Mouse (Mus musculus) heart, postnatal 14 days (tissue): ENCODE results near the gene Chac1. TPM values are rescaled to one million over a fixed set of nuclear protein-coding genes. Genes with fewer than 3 reads are reported as not detected.
A peak's percentile ranks its signal among the peaks of the same experiment; 100 is the strongest.

Source experiments
- DNase-seq, 2 experiments: peaks; one replicate each; pipeline ENCODE4 v3.0.0; 2021 to 2022
- intact Hi-C: fragments of 180-260 bp; cut with DNase I; formaldehyde crosslinking; loops from one replicate; pipeline ENCODE4 v1.15.1; 2025
- total RNA-seq, 2 experiments: library from RNA; stranded (reverse); gene quantifications; 2 replicates each; pipeline ENCODE4 v1.2.3; 2021

The Chac1 gene
- total RNA-seq, 2 experiments from 2014 or later = 12.8 to 13.0 TPM

DNA sequence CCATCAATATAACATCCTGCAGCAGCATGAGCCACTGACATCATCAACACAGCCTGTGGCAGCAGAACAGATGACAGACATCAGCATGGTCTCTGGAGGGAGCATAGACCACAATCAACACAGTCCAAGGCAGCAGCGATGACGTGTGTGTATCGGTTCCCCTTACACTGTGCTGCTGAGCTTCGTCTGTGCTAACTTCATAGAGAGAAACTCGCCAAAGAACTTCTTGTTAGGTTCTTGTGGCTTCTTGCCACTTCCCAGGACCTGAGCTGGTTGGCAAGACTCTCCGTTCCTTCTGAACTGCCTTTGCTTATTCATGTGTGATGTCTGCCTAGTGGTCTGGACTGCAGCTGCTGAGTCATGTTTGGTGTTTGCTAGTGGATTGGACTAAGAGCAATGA, 7.2 kb downstream of the Chac1 start:
- intact Hi-C loops = no loop called here
- DNase-seq = no peak

DNA sequence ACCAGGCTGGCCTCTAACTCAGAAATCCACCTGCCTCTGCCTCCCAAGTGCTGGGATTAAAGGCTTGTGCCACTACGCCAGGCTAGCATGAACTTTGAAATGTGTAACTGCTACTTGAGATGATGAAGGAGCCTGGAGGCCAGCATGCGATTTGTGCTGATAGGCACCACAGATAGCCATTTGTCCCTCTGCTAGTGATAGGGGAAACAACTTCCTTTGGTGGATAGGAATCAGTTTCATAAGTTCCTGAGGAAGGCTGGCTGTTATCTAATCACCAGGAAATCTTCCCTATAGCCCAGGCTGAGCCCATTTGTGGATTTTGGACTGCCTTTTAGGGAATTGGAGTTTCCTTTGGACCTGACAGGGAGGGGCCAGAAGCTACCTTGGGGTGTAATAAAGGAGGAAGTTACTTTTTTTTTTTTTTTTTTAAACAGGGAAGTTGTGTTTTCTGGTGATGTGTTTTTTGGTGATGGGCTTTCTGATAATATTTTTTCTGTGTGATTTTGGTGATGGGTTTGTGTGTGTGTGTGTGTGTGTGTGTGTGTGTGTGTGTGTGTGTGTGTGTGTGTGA, 8.8 kb downstream of the Chac1 start:
- intact Hi-C loops = no loop called here
- DNase-seq = no peak

DNA sequence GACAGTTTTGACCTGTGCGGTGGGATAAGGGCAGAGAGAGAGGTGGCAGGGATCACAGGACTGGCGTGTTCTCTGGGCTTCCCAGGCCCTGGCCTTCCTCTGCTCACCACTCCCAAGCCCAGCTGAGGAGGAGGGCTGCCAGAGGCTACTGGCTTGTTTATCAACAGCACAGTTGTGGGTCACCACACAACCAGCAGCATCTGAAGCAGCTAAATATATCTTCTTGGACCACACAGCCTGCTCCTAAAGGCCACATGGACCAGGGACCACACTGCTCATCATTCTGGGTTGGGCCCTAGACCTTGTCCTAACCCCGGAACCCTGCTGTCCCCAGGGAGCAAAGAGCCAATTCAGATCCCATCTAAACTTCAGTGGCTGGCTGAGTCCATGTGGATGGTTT, 13.9 kb downstream of the Chac1 start:
- intact Hi-C loops = no loop called here
- DNase-seq = peak in 1 of 2 experiments; percentile 10

DNA sequence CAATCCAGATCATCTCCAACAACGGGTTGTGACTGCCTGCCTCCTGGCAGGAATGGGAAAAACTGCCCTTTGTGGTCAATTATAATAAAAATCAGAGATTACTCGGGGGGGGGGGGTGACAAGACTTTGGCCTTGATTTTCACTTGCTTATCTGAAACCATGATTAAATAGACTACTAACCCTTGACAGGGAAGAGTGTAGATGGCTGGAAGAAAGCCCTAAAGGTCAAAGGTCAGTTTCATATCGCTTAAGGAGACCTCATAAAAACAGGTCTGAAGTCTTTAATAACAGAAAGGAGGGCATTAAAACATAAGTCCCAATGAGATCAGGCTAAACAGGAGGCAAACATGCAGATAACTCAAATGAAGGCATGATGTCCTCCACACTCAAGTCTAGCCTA, 16.3 kb downstream of the Chac1 start:
- no peak for DNase-seq
- intact Hi-C loops = no loop called here

DNA sequence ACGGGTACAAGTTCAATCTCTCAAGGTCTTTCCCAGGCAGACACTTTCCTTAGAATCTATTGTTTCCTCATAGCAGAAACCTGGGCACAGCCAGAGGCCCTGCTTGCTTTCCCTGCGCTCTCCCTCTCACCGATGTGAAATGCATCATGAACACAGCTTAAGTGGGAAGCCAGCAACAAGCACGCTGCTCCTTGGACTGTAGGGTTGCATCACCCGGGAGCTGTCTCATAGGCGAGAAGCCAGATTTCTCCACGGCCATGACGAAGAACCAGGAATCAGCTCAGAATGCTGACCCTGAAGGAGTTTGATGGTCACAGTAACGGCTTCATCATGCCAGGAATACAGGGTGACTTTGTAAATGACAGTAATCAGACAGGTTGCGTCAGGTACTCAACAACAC, 19.1 kb downstream of the Chac1 start:
- intact Hi-C loops = no loop called here
- DNase-seq = no peak

DNA sequence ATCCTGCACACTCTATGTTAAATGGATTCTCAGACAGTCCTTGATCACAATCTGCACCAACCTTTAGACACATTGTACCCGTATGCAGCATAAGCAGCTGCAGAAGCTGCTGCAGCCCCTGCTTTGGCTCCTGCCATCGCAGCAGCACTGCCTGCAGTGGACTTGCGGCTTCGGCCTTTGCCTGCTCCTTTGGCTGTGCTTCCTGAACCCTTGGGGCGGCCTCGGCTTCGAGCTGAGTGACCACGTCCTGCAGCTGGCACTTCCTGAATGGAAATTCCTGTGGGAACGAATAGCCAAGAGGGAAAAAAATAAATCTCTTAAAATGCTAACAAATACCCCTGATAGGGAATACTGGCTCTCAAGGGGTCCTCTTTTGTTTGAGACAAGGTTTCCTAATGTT, 26.3 kb downstream of the Chac1 start:
- DNase-seq = no peak
- intact Hi-C loops = no loop called here

DNA sequence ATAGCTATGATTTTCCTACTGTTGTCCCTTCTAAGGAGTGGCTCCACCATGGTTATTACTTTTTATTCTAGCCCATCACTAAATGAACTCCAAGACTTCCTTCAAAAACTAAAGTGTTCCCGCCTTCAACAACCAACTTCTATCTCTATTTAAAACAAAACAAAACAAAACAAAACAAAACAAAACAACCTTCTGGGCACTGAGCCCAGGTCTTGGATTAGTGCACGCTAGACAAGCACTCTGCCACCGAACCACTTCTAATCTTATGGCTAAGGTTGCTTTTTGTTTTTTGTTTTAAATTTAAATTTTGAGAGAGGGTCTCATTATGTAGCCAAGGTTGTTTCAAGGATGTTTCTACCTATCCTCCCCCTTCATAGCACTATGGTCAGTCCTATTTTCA, 26.8 kb downstream of the Chac1 start:
- intact Hi-C loops = no loop called here
- no peak for DNase-seq

DNA sequence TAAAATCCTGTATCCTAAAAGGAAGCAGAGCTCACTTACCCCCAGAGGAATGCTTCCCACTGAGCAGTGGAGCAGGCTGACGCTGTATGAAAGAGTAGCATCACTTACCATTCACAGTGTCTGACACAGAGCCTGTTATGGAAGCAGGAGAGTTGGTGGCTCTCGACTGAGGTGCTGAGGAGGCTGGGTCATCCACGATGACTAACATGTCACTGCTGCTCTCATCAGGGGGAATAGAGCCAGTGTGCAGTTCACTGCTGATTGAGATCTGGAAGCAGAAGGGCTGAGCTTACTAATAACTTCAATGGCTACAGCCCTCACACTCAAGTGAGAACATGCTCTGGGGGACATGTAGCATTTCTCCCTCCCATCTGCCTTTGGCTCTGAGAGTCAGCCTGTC, 28.4 kb downstream of the Chac1 start:
- intact Hi-C loops = no loop called here

DNA sequence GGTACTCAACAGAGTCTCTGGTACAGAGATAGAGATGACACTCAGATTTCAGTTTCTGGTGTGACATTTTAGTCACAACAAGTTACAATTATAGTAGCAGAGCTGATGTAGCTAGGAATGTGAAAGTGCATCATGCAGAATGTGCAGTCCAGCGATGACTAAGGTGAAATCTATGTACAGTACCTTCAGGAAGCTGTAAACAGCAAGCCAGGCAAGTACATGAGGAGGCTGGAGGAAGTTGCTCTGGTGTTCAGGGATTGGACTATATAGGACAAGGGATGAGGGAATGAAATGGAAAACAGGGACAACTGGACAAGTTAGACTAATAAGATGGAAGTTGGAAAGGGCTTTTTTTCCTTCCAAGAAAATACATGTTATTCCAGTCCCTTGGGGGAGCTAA, 37.2 kb downstream of the Chac1 start:
- DNase-seq = no peak
- intact Hi-C loops = no loop called here

More for the DNA sequence above, 28.4 kb downstream of the Chac1 start:
- no peak for DNase-seq

DNA sequence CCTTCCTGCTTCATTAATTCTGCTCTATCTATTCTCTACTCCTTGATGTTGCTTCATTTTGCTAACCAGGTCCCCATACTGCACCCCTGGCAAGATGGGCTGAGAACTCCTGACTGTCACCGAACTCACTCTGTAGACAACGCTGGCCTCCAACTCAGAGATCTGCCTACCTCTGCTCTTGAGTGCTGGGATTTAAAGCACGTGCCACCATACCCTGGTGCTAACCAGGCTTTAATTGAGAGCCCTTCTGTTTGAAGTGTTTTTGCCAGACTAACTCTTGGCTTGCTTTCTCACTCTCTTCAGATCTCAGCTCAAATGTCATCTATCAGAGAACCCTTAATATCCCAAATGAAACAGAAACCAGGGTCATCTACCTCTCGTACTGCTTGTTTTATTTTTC, 39.0 kb downstream of the Chac1 start:
- intact Hi-C loops = no loop called here
- no peak for DNase-seq

DNA sequence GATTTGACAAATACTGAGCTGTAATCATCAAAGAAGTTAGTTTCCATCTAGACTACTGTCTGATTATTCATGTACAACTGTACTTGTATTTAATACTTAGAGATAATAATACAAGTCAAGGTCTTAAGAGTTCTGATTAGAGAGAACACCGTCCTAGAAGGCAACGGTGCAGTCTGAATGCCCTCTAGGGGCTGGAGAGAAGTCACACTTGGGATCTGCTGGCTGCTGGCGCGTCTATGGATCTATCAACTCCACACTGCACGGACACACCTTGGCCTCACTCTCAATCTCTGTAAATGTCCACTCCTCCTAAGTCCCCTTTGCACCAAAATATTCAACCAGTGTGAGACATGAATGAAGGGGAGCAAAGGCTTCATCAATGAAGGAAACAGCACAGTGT, 47.2 kb downstream of the Chac1 start:
- intact Hi-C loops = no loop called here
- DNase-seq = no peak

DNA sequence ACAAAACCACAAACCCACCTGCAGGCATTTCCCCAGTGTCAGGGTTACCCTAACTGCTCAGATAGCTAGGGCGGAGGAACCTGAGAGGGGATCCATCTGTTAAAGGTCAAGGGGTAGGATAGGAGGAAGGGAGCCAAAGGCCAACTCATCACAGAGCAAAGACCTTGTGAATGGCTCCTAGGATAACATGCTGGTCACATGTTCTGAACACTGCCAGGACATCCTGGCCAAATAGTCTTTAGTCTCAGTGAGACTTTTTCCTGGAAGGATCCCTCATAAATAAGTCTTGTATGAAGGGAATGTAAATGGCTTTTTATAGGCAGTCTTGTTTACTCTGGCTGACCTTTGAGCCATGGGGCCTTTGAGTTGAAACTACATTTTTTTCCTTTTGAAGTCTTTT, 47.6 kb downstream of the Chac1 start:
- DNase-seq = no peak
- intact Hi-C loops = no loop called here

DNA sequence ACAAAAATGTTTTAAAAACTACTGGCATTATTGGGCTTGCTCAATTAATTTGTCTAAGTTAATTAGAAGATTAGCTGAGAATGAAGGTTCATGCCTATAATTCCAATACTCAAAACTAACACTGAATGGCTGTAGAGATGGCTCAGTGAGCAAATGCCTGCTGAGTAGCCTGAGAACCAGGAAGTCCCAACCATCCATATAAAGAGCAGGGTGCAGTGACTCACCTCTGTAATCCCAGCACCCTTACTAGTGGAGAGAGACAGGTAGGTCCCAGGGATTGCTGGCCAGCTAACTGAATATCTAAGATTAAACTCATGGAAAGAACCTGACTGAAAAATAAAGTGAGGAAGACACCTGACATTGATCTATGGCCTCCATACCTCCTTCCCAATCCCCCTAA, 48.3 kb downstream of the Chac1 start:
- intact Hi-C loops = no loop called here
- DNase-seq = no peak

Other genes with a start within 250 kb of the Chac1 start
- 1 to 10 TPM; 2.2 to 3.7 TPM for gene Rad51, start 238.4 kb upstream of the Chac1 start, total RNA-seq
- 10 to 100 TPM; 18.6 to 20.9 TPM for gene Rmdn3, start 194.2 kb upstream of the Chac1 start, total RNA-seq
- 1 to 10 TPM; 1.3 to 2.2 TPM for gene Gchfr, start 183.5 kb upstream of the Chac1 start, total RNA-seq
- gene Gm14137, start 176.7 kb upstream of the Chac1 start, total RNA-seq = not detected
- gene Zfyve19, start 142.6 kb upstream of the Chac1 start, total RNA-seq = 10 to 100 TPM; 15.7 TPM
- gene Dnajc17, start 142.4 kb upstream of the Chac1 start, total RNA-seq = 10 to 100 TPM in 1 of 2 experiments, 1 to 10 TPM in 1; 9.3 to 10.0 TPM
- not detected for gene Ppp1r14d, start 121.3 kb upstream of the Chac1 start, total RNA-seq
- under 1 TPM; 0.17 to 0.26 TPM for gene Spint1, start 113.9 kb upstream of the Chac1 start, total RNA-seq
- gene Rhov, start 80.0 kb upstream of the Chac1 start, total RNA-seq = not detected
- 10 to 100 TPM; 12.8 to 13.3 TPM for gene Vps18, start 62.5 kb upstream of the Chac1 start, total RNA-seq
- 10 to 100 TPM; 19.5 to 22.3 TPM for gene Dll4, start 25.4 kb upstream of the Chac1 start, total RNA-seq
- 10 to 100 TPM; 11.8 TPM for gene Ino80, start 126.5 kb downstream of the Chac1 start, total RNA-seq
- under 1 TPM; 0.07 to 0.10 TPM for gene Exd1, start 196.4 kb downstream of the Chac1 start, total RNA-seq
- 10 to 100 TPM; 90.3 to 91.6 TPM for gene Chp1, start 196.5 kb downstream of the Chac1 start, total RNA-seq